Comparison of ENCODE assay signal across 17 mouse cellular contexts in the genomic region with DNA sequence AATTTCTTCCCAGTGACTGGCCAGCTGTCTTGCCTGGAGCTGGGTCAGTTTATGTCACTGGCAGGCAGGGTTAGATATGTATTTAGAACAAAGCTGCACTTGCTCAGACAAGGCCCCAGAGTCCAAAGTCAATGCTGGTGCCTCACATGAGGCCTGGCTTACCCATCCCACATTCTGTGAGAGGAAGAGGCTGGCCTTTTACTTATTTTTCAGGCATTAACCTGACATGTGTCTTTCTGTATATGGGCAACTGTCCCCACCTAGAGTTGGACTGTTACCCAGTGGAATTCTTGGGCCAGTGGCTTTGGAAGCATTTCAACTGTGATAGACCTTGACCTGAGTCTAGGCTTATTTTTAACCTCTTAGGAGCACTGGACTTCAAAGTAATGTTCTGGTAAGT. TPM values are rescaled to one million over a fixed set of nuclear protein-coding genes. Genes with fewer than 3 reads are reported as not detected.
A peak's percentile ranks its signal among the peaks of the same experiment; 100 is the strongest.
DNase-seq lines count a peak whose midpoint lies in the region; ATAC-seq lines count a peak whose summit lies in the region.
"Had no signal": no experiment of that assay in that cellular context is flagged by ENCODE, and none has a peak within 500 bp of the region (broad histone marks: within the 10 kb centered on the region; RNA-seq: fewer than 3 reads in every experiment).

No protein-coding gene starts in this region.

- peaks cover 13% of the 10 kb centered on the region for H3K4me1 ChIP-seq in embryonic facial prominence, embryonic 12.5 days
- H3K4me1 ChIP-seq in embryonic facial prominence, embryonic 10.5 days, result peaks cover 26% of the 10 kb centered on the region
- H3K4me1 ChIP-seq in kidney, embryonic 14.5 days (ENCODE audit: control insufficient read depth, insufficient read depth, low read length), result peaks cover 14% of the 10 kb centered on the region
- no peaks in the 10 kb centered on the region for H3K4me1 ChIP-seq in intestine, embryonic 15.5 days (replicated peaks)
- H3K4me1 ChIP-seq in forebrain, embryonic 11.5 days (replicated peaks; ENCODE audit: control insufficient read depth, insufficient read depth, low read length), result peaks cover 8% of the 10 kb centered on the region; the same call in 1 of the 2 replicates

- H3K36me3 ChIP-seq in embryonic facial prominence, embryonic 12.5 days, result no peaks in the 10 kb centered on the region
- H3K36me3 ChIP-seq in embryonic facial prominence, embryonic 10.5 days (replicated peaks), result no peaks in the 10 kb centered on the region
- H3K36me3 ChIP-seq in kidney, embryonic 14.5 days (ENCODE audit: control insufficient read depth, insufficient read depth, low read length), result no peaks in the 10 kb centered on the region
- no peaks in the 10 kb centered on the region for H3K36me3 ChIP-seq in intestine, embryonic 15.5 days
- H3K36me3 ChIP-seq in forebrain, embryonic 11.5 days (ENCODE audit: control insufficient read depth, insufficient read depth, low read length), result no peaks in the 10 kb centered on the region
- H3K36me3 ChIP-seq: G1E; hindbrain, embryonic 13.5 days had no signal

- no peaks in the 10 kb centered on the region for H3K9me3 ChIP-seq in embryonic facial prominence, embryonic 12.5 days
- H3K9me3 ChIP-seq in embryonic facial prominence, embryonic 10.5 days, result no peaks in the 10 kb centered on the region
- no peaks in the 10 kb centered on the region for H3K9me3 ChIP-seq in kidney, embryonic 14.5 days (ENCODE audit: control insufficient read depth, low read length)
- H3K9me3 ChIP-seq in intestine, embryonic 15.5 days, result no peaks in the 10 kb centered on the region
- H3K9me3 ChIP-seq in forebrain, embryonic 11.5 days (ENCODE audit: control insufficient read depth, low read length), result no peaks in the 10 kb centered on the region
- H3K9me3 ChIP-seq: G1E; hindbrain, embryonic 13.5 days had no signal

- no peak for ATAC-seq in embryonic facial prominence, embryonic 12.5 days (ENCODE audit: insufficient number of reproducible peaks, insufficient read depth, low FRiP score, low TSS enrichment)
- ATAC-seq in kidney, embryonic 14.5 days (ENCODE audit: low FRiP score, low TSS enrichment), result no peak
- ATAC-seq in intestine, embryonic 15.5 days, result peak; percentile 86
- no peak for ATAC-seq in forebrain, embryonic 11.5 days (replicated peaks; ENCODE audit: low FRiP score)
- ATAC-seq: lung, postnatal 0 days had no signal

- DNase-seq in embryonic facial prominence, embryonic 10.5 days (ENCODE audit: low spot score), result no peak
- DNase-seq in kidney, adult 18-20 months, result peak; percentile 75
- peak; percentile 76 for DNase-seq in kidney, postnatal 14 days
- no peak for DNase-seq in spleen, postnatal 14 days (ENCODE audit: low spot score in 2 of 2)
- DNase-seq in forebrain, embryonic 11.5 days (ENCODE audit: low spot score), result no peak
- DNase-seq: layer of hippocampus, adult 9-11 months; right cerebral cortex, postnatal 4 days; thymus, postnatal 25 days had no signal

- no peak overlapping the region for H3K9ac ChIP-seq in embryonic facial prominence, embryonic 12.5 days
- H3K9ac ChIP-seq in kidney, embryonic 14.5 days (ENCODE audit: low read depth, low read length), result no peak overlapping the region
- no peak overlapping the region for H3K9ac ChIP-seq in intestine, embryonic 15.5 days
- no peak overlapping the region for H3K9ac ChIP-seq in forebrain, embryonic 11.5 days (ENCODE audit: low read length)
- H3K9ac ChIP-seq: hindbrain, embryonic 13.5 days had no signal

- peak overlapping the region; percentile 46; the same call in 1 of the 2 replicates for H3K27ac ChIP-seq in embryonic facial prominence, embryonic 12.5 days
- H3K27ac ChIP-seq in embryonic facial prominence, embryonic 10.5 days (replicated peaks), result no peak overlapping the region
- no peak overlapping the region for H3K27ac ChIP-seq in kidney, embryonic 14.5 days (ENCODE audit: low read depth, low read length)
- no peak overlapping the region for H3K27ac ChIP-seq in intestine, embryonic 15.5 days
- no peak overlapping the region for H3K27ac ChIP-seq in forebrain, embryonic 11.5 days (ENCODE audit: low read depth, low read length)
- H3K27ac ChIP-seq: hindbrain, embryonic 13.5 days had no signal

- no peak overlapping the region for H3K4me3 ChIP-seq in embryonic facial prominence, embryonic 12.5 days
- no peak overlapping the region for H3K4me3 ChIP-seq in embryonic facial prominence, embryonic 10.5 days
- no peak overlapping the region for H3K4me3 ChIP-seq in kidney, embryonic 14.5 days (ENCODE audit: low read length)
- H3K4me3 ChIP-seq in intestine, embryonic 15.5 days (replicated peaks), result no peak overlapping the region
- H3K4me3 ChIP-seq in forebrain, embryonic 11.5 days (ENCODE audit: low read depth, low read length), result no peak overlapping the region
- H3K4me3 ChIP-seq: hindbrain, embryonic 13.5 days; myocyte had no signal

- no peak overlapping the region for H3K4me2 ChIP-seq in embryonic facial prominence, embryonic 12.5 days (replicated peaks)
- no peak overlapping the region for H3K4me2 ChIP-seq in kidney, embryonic 14.5 days (replicated peaks; ENCODE audit: low read depth, low read length)
- H3K4me2 ChIP-seq in intestine, embryonic 15.5 days (replicated peaks), result no peak overlapping the region
- no peak overlapping the region for H3K4me2 ChIP-seq in forebrain, embryonic 11.5 days (ENCODE audit: low read depth, low read length, severe bottlenecking)
- H3K4me2 ChIP-seq: hindbrain, embryonic 13.5 days had no signal

- no peaks in the 10 kb centered on the region for H3K27me3 ChIP-seq in embryonic facial prominence, embryonic 12.5 days
- peaks cover 8% of the 10 kb centered on the region; the same call in 1 of the 2 replicates for H3K27me3 ChIP-seq in embryonic facial prominence, embryonic 10.5 days (replicated peaks; ENCODE audit: low read depth, poor library complexity, severe bottlenecking)
- no peaks in the 10 kb centered on the region for H3K27me3 ChIP-seq in kidney, embryonic 14.5 days (ENCODE audit: control insufficient read depth, insufficient read depth, low read length)
- no peaks in the 10 kb centered on the region for H3K27me3 ChIP-seq in intestine, embryonic 15.5 days (replicated peaks)
- H3K27me3 ChIP-seq in forebrain, embryonic 11.5 days (ENCODE audit: control insufficient read depth, insufficient read depth, low read length), result no peaks in the 10 kb centered on the region

RNA-seq across cellular contexts. Expression of a gene that starts 9.1 kb away (rescaled TPM):
- polyA plus RNA-seq in embryonic facial prominence, embryonic 12.5 days (2016; fragmentation: Nextera tagmentation; extraction: Ambion mirVana), result 1.9 and 2.2 TPM in 2 replicates
- polyA plus RNA-seq in embryonic facial prominence, embryonic 10.5 days (2016; fragmentation: Nextera tagmentation; extraction: Ambion mirVana), result 1.1 and 1.6 TPM in 2 replicates
- 3.2 and 4.0 TPM in 2 replicates for polyA plus RNA-seq in kidney, embryonic 14.5 days (2014; fragmentation: Nextera tagmentation; extraction: Ambion mirVana)
- 0.43 and 0.44 TPM in 2 replicates for polyA plus RNA-seq in intestine, embryonic 15.5 days (2015; fragmentation: Nextera tagmentation; extraction: Ambion mirVana)
- polyA plus RNA-seq in forebrain, embryonic 11.5 days (2014; fragmentation: Nextera tagmentation; extraction: Ambion mirVana), result 0.29 and 0.49 TPM in 2 replicates
- polyA plus RNA-seq: C2C12, G1E had no signal

RNA-seq across cellular contexts. Expression of a gene that starts 51.6 kb away (rescaled TPM):
- 0.26 and 0.36 TPM in 2 replicates for polyA plus RNA-seq in embryonic facial prominence, embryonic 12.5 days (2016; fragmentation: Nextera tagmentation; extraction: Ambion mirVana)
- 0.24 and 0.42 TPM in 2 replicates for polyA plus RNA-seq in embryonic facial prominence, embryonic 10.5 days (2016; fragmentation: Nextera tagmentation; extraction: Ambion mirVana)
- 2.7 and 2.8 TPM in 2 replicates for polyA plus RNA-seq in kidney, embryonic 14.5 days (2014; fragmentation: Nextera tagmentation; extraction: Ambion mirVana)
- 8.5 and 15.2 TPM in 2 replicates for polyA plus RNA-seq in intestine, embryonic 15.5 days (2015; fragmentation: Nextera tagmentation; extraction: Ambion mirVana)
- polyA plus RNA-seq in forebrain, embryonic 11.5 days (2014; fragmentation: Nextera tagmentation; extraction: Ambion mirVana), result not detected in 2 replicates
- polyA plus RNA-seq: C2C12; G1E; limb, embryonic 11.5 days; myocyte had no signal

Comparison
In these comparisons a context has a peak if more than half of its experiments do, and no peak if none do; other contexts are left out.
1. DNase-seq: peak in kidney, adult 18-20 months (single experiment) and kidney, postnatal 14 days (single experiment); none in embryonic facial prominence, embryonic 10.5 days (single experiment), spleen, postnatal 14 days (0 of 2) and forebrain, embryonic 11.5 days (single experiment).